Mouse (Mus musculus) WW6 (cell line): Measurements from ENCODE around the gene Krtap21-1.

ENCODE experiments used
- DNase-seq: peaks from one replicate; pipeline ENCODE4 v3.0.0-alpha.2; 2013; ENCODE audit warnings: low read depth, low spot score

Gene Krtap21-1

GRCm38 (mm10) chr16:89403768-89404167 is at the start of gene Krtap21-1:
Gene Krtap21-1, minus strand, starts transcription at chr16:89403868.
- DNase-seq: no peak

- no peak for DNase-seq
Measured at GRCm38 (mm10) chr16:89429586-89429985, 25.9 kb upstream of the Krtap21-1 start.

GRCm38 (mm10) chr16:89425310-89425709 is 21.6 kb upstream of the Krtap21-1 start:
- no peak for DNase-seq

GRCm38 (mm10) chr16:89420011-89420410 is 16.3 kb upstream of the Krtap21-1 start, which contains the start of gene Krtap6-2:
Gene Krtap6-2, minus strand, starts transcription at chr16:89420111.
- DNase-seq: no peak

- DNase-seq: no peak
Measured at GRCm38 (mm10) chr16:89416311-89416710, 12.6 kb upstream of the Krtap21-1 start.

- DNase-seq: no peak
Measured at GRCm38 (mm10) chr16:89410345-89411068, 6.8 kb upstream of the Krtap21-1 start.

- DNase-seq: no peak
Measured at GRCm38 (mm10) chr16:89372734-89373461, 30.8 kb downstream of the Krtap21-1 start.
